In genomic region chr5:137656977-137657376, GRCm38 (mm10) we compare ENCODE assay signal across 8 mouse cellular contexts. TPM values are rescaled to one million over a fixed set of nuclear protein-coding genes. Genes with fewer than 3 reads are reported as not detected.
A peak's percentile ranks its signal among the peaks of the same experiment; 100 is the strongest.
DNase-seq lines count a peak whose midpoint lies in the region; ATAC-seq and TF ChIP-seq lines count a peak whose summit lies in the region.

No protein-coding gene starts in this region.

- no peaks in the 10 kb centered on the region for H3K9me3 ChIP-seq in intestine, postnatal 0 days (ENCODE audit: control insufficient read depth)
- H3K9me3 ChIP-seq in limb, embryonic 10.5 days (replicated peaks), result no peaks in the 10 kb centered on the region
- no peaks in the 10 kb centered on the region for H3K9me3 ChIP-seq in midbrain, embryonic 11.5 days (ENCODE audit: control insufficient read depth, low read length)

- H3K27ac ChIP-seq in gastrocnemius, adult 2 months, result peak overlapping the region; percentile 71
- H3K27ac ChIP-seq in intestine, postnatal 0 days (ENCODE audit: low read depth, low read length), result no peak overlapping the region
- no peak overlapping the region for H3K27ac ChIP-seq in limb, embryonic 10.5 days
- H3K27ac ChIP-seq in midbrain, embryonic 11.5 days (ENCODE audit: low read depth, low read length), result no peak overlapping the region

- H3K36me3 ChIP-seq in intestine, postnatal 0 days (ENCODE audit: control insufficient read depth, insufficient read depth), result peaks cover 42% of the 10 kb centered on the region
- H3K36me3 ChIP-seq in limb, embryonic 10.5 days, result peaks cover 71% of the 10 kb centered on the region
- H3K36me3 ChIP-seq in midbrain, embryonic 11.5 days (ENCODE audit: control insufficient read depth, insufficient read depth, low read length), result peaks cover 10% of the 10 kb centered on the region; the same call in 1 of the 2 replicates
- H3K36me3 ChIP-seq in splenic B cell, adult 2 months (ENCODE audit: control insufficient read depth, insufficient read depth, low read length, poor library complexity, severe bottlenecking), result peaks cover 5% of the 10 kb centered on the region; the same call in 1 of the 2 replicates

- TF ChIP-seq CTCF in gastrocnemius, adult 2 months (IDR thresholded peaks at IDR 0.05), result peak; percentile 91
- TF ChIP-seq CTCF in intestine, postnatal 0 days (IDR thresholded peaks at IDR 0.05; ENCODE audit: low read depth), result peak; percentile 88

- no peak overlapping the region for H3K4me3 ChIP-seq in gastrocnemius, adult 2 months
- no peak overlapping the region for H3K4me3 ChIP-seq in intestine, postnatal 0 days (ENCODE audit: low read depth, low read length)
- no peak overlapping the region for H3K4me3 ChIP-seq in limb, embryonic 10.5 days
- no peak overlapping the region for H3K4me3 ChIP-seq in midbrain, embryonic 11.5 days (ENCODE audit: low read depth, low read length)

- intact Hi-C loops in gastrocnemius, adult 2 months (cut with DNase I), result loop anchor here (1.0 kb wide), 1 partner anchor 100 kb away; no protein-coding TSS in a partner anchor

- peak; percentile 35; the same call in 1 of the 2 replicates for ATAC-seq in intestine, postnatal 0 days
- peak; percentile 61; the same call in 1 of the 2 replicates for ATAC-seq in midbrain, embryonic 11.5 days (ENCODE audit: low FRiP score)

- no peak overlapping the region for H3K9ac ChIP-seq in intestine, postnatal 0 days (ENCODE audit: low read depth, low read length)
- H3K9ac ChIP-seq in midbrain, embryonic 11.5 days (ENCODE audit: low read length), result no peak overlapping the region

- no peak overlapping the region for H3K4me2 ChIP-seq in intestine, postnatal 0 days (replicated peaks; ENCODE audit: low read depth)
- no peak overlapping the region for H3K4me2 ChIP-seq in midbrain, embryonic 11.5 days

- DNase-seq in urinary bladder, postnatal 14 days (ENCODE audit: low spot score), result peak; percentile 76
- DNase-seq in urinary bladder, postnatal 10 days (ENCODE audit: low spot score), result no peak
- peak; percentile 72 to 81 for DNase-seq in cerebellum, postnatal 36 days
- DNase-seq in gastrocnemius, adult 2 months, result peak; percentile 76
- DNase-seq in limb, embryonic 10.5 days (ENCODE audit: low spot score), result peak; percentile 56
- DNase-seq in midbrain, embryonic 11.5 days (ENCODE audit: low spot score, missing footprints), result peak; percentile 85
- peak; percentile 79 for DNase-seq in splenic B cell, adult 2 months (ENCODE audit: low read depth, low spot score)

- H3K27me3 ChIP-seq in intestine, postnatal 0 days (replicated peaks; ENCODE audit: control insufficient read depth, insufficient read depth, low read length), result no peaks in the 10 kb centered on the region
- no peaks in the 10 kb centered on the region for H3K27me3 ChIP-seq in limb, embryonic 10.5 days (ENCODE audit: low read depth, poor library complexity, severe bottlenecking)
- H3K27me3 ChIP-seq in midbrain, embryonic 11.5 days (ENCODE audit: control insufficient read depth, insufficient read depth, low read length), result no peaks in the 10 kb centered on the region
- H3K27me3 ChIP-seq in splenic B cell, adult 2 months (ENCODE audit: control insufficient read depth, insufficient read depth, low read length, poor library complexity, severe bottlenecking), result no peaks in the 10 kb centered on the region

- H3K4me1 ChIP-seq in intestine, postnatal 0 days (replicated peaks; ENCODE audit: control insufficient read depth, insufficient read depth, low read length), result no peaks in the 10 kb centered on the region
- H3K4me1 ChIP-seq in limb, embryonic 10.5 days, result peaks cover 3% of the 10 kb centered on the region; the same call in 1 of the 2 replicates
- no peaks in the 10 kb centered on the region for H3K4me1 ChIP-seq in midbrain, embryonic 11.5 days (ENCODE audit: control insufficient read depth, insufficient read depth, low read length)

- 19% methylated on average over 6 of the region's 6 CpGs for whole genome bisulfite sequencing in intestine, postnatal 0 days
- 37% methylated on average over 6 of the region's 6 CpGs for WGBS in limb, embryonic 10.5 days
- WGBS in midbrain, embryonic 11.5 days, result 39% methylated on average over 6 of the region's 6 CpGs

RNA-seq across cellular contexts. Expression of gene Irs3, which starts 11.5 kb away (rescaled TPM):
- total RNA-seq in gastrocnemius, adult 2 months (2021), result under 1 TPM; 0.26 to 0.78 TPM
- polyA plus RNA-seq in intestine, postnatal 0 days (2015; fragmentation: Nextera tagmentation; extraction: Ambion mirVana), result 0.09 and 0.18 TPM in 2 replicates
- 0.23 and 0.48 TPM in 2 replicates for polyA plus RNA-seq in limb, embryonic 10.5 days (2016; fragmentation: Nextera tagmentation; extraction: Ambion mirVana)
- 0.19 and 0.34 TPM in 2 replicates for polyA plus RNA-seq in midbrain, embryonic 11.5 days (2014; fragmentation: Nextera tagmentation; extraction: Ambion mirVana)

RNA-seq across cellular contexts. Expression of gene Sap25, which starts 15.8 kb away (rescaled TPM):
- 1 to 10 TPM; 1.6 to 4.2 TPM for total RNA-seq in gastrocnemius, adult 2 months (2021)
- 2.3 and 4.8 TPM in 2 replicates for polyA plus RNA-seq in intestine, postnatal 0 days (2015; fragmentation: Nextera tagmentation; extraction: Ambion mirVana)
- 8.0 and 9.7 TPM in 2 replicates for polyA plus RNA-seq in limb, embryonic 10.5 days (2016; fragmentation: Nextera tagmentation; extraction: Ambion mirVana)
- polyA plus RNA-seq in midbrain, embryonic 11.5 days (2014; fragmentation: Nextera tagmentation; extraction: Ambion mirVana), result 4.5 and 6.8 TPM in 2 replicates

RNA-seq across cellular contexts. Expression of gene Agfg2, which starts 27.5 kb away (rescaled TPM):
- total RNA-seq in gastrocnemius, adult 2 months (2021), result 10 to 100 TPM in 1 of 2 experiments, 1 to 10 TPM in 1; 3.3 to 10.3 TPM
- 16.8 and 19.0 TPM in 2 replicates for polyA plus RNA-seq in intestine, postnatal 0 days (2015; fragmentation: Nextera tagmentation; extraction: Ambion mirVana)
- 18.6 and 22.9 TPM in 2 replicates for polyA plus RNA-seq in limb, embryonic 10.5 days (2016; fragmentation: Nextera tagmentation; extraction: Ambion mirVana)
- 13.6 and 14.9 TPM in 2 replicates for polyA plus RNA-seq in midbrain, embryonic 11.5 days (2014; fragmentation: Nextera tagmentation; extraction: Ambion mirVana)

RNA-seq across cellular contexts. Expression of gene Gm20605, which starts 28.0 kb away (rescaled TPM):
- total RNA-seq in gastrocnemius, adult 2 months (2021), result 1 to 10 TPM; 2.9 to 3.3 TPM
- 1.3 and 1.8 TPM in 2 replicates for polyA plus RNA-seq in intestine, postnatal 0 days (2015; fragmentation: Nextera tagmentation; extraction: Ambion mirVana)
- polyA plus RNA-seq in limb, embryonic 10.5 days (2016; fragmentation: Nextera tagmentation; extraction: Ambion mirVana), result 12.6 and 14.8 TPM in 2 replicates
- 4.5 and 5.8 TPM in 2 replicates for polyA plus RNA-seq in midbrain, embryonic 11.5 days (2014; fragmentation: Nextera tagmentation; extraction: Ambion mirVana)

RNA-seq across cellular contexts. Expression of gene Lrch4, which starts 28.1 kb away (rescaled TPM):
- total RNA-seq in gastrocnemius, adult 2 months (2021), result 10 to 100 TPM; 15.6 to 17.1 TPM
- polyA plus RNA-seq in intestine, postnatal 0 days (2015; fragmentation: Nextera tagmentation; extraction: Ambion mirVana), result 31.5 and 31.6 TPM in 2 replicates
- 25.9 and 32.2 TPM in 2 replicates for polyA plus RNA-seq in limb, embryonic 10.5 days (2016; fragmentation: Nextera tagmentation; extraction: Ambion mirVana)
- polyA plus RNA-seq in midbrain, embryonic 11.5 days (2014; fragmentation: Nextera tagmentation; extraction: Ambion mirVana), result 27.3 and 28.3 TPM in 2 replicates
